Mouse (Mus musculus): ENCODE measurements at regions not wholly inside any gene's neighbourhood (a gene's known extent, or its start where the extent isn't known, plus 50 kb on each side); places are given as distances from the start of the nearest gene placed in this dataset.

- TF ChIP-seq CTCF (IDR thresholded peaks at IDR 0.05; ENCODE audit: control insufficient read depth, insufficient read depth, low read length) = no peak
- TF ChIP-seq POLR2A (IDR thresholded peaks at IDR 0.05; ENCODE audit: borderline replicate concordance, control insufficient read depth, low read depth, low read length) = no peak
Observed at GRCm38 (mm10) chr1:177610156-177610555, 119.5 kb upstream of the 1700016C15Rik start.
